Mouse (Mus musculus): ENCODE measurements around the gene Dnaja1.
A peak's percentile ranks its signal among the peaks of the same experiment; 100 is the strongest.

Gene Dnaja1

DNA sequence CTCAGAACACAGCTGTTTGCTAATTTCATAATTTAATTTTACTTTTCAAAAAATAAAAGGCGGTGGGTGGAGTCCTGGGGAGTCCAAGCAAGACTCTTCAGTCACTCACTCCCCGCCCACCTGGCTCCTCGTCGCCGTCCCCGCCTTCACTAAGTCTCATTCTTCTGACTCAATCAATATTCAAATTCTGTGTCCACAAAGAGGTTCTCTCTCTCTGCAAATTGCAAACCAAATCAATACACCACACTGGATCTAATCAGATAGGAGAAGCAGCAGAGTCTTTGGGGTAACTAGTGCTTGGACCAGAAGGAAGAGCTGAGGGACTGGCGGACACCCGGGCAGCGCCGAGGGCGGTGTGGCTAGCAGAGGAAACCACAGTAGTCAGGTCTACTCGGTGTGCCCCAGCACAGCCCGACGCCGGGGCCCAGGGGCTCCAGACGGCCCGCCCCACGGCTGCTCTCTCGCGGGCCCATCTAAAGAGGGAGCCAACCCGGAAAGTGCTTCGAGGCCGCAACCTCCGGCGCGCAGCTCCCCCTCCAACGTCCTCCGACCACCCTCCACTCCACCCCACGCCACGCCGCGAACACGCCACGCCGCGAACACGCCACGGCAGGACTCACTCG is 35.3 kb downstream of the Dnaja1 start:
- DNase-seq (ENCODE audit: low spot score): no peak

DNA sequence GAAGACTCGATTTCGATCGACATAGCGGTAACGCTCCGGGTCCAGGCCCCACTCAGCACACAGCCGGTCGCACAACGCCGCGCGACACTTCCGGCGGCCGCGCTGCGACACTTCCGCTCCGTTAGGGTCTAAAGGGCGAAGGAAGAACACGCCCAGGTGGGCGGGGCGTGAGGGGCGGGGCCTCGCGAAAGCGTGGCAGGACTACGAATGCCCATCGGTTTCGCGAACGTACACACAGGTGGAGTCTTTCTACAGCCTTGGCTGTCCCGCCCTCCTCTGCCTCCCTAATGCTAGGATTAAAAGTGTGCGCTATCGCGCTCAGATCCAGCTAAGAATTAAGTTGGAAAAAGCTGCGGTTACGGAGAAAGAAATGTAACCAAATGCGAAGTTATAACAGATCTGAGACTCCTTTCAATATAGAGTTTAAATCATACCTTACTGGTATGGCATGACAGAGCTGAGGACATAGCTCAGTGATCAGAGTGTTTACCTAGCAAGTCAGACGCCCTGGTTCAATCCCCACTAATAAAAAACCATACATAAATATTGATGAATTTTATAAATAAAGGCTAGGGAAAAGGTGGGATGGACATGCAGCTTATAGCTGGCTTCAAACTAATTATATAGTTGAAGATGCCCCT is 36.0 kb downstream of the Dnaja1 start, which contains the start of gene Smu1:
Gene Smu1 (minus strand): TSS at position 144 of the 641 bp plus-strand sequence.
- peak; percentile 97 for DNase-seq (ENCODE audit: low spot score)

DNA sequence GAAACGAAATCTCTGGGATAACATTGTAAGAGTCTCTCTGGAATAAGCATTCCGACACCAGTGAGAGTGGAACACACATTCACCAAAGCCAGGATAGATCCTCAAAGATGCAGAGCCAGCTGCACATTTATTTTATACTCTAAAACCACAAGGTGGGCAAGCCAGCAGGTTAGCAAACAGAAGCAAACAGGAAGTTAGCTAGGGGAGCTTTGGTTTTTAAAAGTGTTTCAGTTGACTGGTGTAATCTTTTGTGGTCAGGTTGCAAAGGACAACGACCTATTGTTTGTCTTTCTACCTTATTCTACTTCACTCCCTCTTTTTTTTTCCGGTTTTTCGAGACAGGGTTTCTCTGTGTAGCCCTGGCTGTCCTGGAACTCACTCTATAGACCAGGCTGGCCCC is 37.9 kb downstream of the Dnaja1 start:
- DNase-seq (ENCODE audit: low spot score): no peak

DNA sequence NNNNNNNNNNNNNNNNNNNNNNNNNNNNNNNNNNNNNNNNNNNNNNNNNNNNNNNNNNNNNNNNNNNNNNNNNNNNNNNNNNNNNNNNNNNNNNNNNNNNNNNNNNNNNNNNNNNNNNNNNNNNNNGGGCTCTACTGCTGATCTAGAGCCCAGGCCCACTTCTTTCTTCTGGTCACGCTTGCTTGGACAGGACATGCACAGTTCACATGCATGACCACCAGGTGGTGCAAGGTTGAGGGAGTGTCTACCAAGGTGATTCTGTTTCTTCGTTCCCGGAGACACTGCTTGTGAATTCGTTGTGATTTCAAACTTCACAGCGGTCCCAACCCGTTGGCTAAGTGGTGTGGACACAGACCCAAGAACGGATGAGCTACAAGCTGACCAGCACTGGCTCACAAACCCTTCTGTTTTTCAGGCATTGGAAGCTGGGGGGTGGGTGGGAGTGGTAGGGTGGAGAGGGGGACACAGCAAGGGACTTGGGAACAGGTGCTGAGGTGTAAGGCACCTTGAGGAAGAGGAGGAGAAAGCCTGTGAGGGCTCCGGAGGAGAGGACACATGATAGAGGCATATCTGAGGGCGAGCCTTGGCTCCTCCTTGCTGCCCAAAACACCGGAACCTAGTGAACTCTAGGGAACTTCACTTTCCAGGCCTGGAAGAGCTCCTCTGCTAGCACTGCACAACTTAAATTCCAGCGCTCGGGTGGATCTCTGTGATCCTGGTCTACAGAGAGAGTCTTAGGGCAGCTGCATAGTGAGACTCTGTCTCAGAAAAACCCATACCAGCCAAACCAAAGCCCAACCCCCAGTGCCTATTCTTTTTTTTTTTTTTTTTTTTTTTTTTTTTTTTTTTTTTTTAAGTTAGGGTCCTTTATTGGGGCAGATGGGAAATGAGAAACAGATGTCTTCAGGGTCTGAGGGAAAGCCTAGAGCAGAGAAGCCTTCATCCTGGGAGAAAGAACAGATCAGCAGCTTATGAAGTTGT is 52.6 kb downstream of the Dnaja1 start:
- peak; percentile 87 for DNase-seq (ENCODE audit: low spot score)

DNA sequence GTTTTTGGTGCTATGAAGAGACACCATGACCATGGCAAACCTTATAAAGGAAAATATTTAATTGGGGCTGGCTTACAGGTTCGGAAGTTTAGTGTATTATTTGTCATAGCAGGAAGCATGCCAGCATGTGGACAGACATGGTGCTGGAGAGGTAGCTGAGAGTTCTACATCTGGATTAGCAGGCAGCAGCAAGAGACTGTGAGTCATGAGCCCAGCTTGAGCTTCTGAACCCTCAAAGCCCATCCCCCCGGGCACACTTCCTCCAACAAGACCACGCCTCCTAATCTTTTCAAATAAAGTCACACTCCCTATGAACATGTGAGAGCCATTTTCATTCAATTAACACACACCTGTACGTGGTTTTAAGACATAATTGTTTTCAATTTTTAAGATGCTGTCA is 54.5 kb downstream of the Dnaja1 start:
- peak; percentile 51 for DNase-seq (ENCODE audit: low spot score)

DNA sequence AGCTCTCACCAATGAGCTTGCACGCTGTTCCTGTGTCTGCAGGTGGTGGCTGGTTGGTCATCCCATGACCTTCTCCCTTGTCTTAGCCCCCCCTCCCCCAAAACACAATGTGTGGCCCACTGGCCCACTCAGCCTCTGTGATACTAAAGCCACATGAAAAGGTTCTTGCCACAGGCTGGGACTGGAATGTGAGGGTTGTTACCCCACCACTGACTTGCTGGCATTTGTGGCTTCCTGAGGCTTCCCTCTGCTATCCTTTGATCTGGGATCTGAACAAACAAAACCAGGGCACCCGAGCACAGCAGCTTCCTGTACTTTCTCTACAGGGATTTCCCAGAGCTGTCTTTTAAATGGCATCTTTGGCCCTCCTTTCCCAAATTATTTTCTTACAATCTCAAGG is 55.2 kb downstream of the Dnaja1 start:
- DNase-seq (ENCODE audit: low spot score): no peak

DNA sequence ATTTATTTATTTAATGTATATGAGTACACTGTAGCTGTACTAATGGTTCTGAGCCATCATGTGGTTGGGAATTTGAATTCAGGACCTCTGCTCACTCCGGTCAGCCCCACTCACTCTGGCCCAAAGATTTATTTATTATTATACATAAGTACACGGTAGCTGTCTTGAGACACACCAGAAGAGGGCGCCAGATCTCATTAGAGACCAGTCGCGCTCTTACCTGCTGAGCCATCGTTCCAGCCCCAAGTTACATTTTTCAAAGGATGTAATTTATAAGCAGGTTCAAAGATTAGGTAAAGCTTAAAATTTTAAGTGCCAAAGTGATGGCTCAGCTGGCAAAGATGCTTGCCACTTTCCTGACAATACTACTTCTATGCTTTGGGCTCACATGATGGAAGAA is 56.7 kb downstream of the Dnaja1 start:
- peak; percentile 13 for DNase-seq (ENCODE audit: low spot score)

DNA sequence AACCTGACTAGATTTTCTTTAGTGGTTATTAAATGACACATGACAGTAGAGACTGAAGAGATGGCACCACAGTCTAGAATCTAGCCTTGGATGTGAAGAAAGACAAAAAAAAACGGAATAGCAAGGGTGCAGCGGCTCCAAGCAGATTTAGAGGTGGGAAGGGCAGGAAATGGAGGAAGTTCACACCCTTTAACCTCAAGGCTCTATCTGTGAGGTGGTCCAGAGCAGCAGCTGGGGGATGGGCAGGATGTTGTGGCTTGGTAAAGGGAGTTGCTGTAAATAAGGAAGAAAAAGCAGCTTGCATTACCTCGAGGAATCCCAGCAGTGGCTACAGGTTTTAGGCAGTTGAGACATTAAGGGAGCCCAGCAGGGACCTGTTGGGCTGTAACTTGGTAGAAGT is 59.2 kb downstream of the Dnaja1 start:
- DNase-seq (ENCODE audit: low spot score): no peak

DNA sequence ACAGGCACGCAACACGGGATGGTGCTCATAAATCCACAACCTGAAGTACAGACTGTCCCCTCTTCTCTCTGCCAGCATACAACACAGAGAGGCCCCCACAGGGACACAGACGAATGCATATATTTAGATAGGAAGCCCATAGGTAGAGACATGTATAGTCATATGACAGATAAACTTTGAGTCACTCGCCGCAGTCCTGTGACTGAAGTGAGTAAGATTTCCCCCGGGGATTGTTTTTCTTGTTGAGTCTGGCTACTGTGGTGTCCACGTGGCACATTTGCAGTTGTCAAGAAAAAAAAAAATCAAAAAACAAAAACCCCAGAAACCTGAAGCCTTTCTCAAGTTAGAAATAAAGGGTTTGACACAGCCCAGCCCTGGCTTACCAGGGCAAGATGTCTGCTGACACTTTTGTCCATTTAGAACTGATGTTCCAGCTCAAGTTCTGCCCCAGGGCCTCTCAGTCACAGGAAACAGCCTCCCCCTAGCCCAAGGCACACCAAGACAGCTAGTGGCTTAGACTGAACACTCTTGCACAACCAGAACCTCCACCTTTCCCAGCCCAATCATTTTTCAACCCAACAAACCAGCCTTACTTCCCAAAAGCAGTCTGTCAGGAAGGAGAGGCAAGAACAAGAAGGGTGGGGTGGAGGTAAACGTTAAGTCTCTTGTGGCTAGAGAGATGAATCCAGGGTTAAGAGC is 60.0 kb downstream of the Dnaja1 start:
- no peak for DNase-seq (ENCODE audit: low spot score)

DNA sequence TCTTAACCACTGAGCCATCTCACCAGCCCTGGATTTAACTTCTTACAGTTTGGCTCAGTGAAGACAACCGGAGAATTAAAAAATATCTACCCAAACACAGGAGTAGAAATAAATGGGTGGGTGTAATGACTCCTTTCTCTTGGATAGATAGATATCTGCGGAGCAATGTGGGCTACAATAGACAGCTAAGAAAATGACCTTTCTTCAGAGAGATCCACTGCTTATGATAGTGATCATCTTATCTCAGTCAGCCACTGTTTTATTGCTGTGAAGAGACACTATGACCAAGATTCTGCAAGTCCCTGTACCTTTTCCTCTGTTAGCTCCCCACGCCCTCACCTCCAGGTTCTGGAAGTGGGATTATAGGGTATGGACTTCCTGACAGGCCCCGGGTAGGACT is 61.1 kb downstream of the Dnaja1 start:
- DNase-seq (ENCODE audit: low spot score): no peak

DNA sequence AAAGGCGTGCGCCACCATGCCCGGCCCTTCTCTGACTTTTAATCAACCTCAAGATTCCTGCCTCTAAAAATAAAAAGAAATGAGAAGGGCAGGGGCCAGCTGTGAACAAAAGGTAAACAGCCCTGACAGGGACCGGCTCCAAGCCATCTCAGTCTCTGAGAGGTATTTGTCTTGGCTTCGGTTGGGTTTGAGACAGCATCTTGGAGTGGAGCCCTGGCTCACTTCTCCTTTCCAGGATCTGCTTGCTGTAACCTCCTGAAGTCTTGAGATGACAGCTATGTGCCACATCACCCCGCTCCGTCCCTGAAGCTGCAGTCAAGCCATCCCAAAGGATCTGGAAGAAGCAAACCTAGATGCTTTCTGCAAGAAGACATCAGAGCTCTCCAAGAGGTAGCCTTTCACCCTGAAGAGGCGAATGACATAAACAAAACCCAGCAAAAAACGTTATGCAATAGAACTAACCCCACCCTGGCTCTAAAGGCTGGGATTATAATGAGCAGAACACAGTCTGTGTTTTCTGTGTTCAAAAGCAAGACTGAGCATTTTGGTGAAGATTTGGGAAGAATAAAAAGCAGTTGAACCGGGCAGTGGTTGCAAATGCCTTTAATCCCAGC is 62.7 kb downstream of the Dnaja1 start:
- DNase-seq (ENCODE audit: low spot score): peak; percentile 57

DNA sequence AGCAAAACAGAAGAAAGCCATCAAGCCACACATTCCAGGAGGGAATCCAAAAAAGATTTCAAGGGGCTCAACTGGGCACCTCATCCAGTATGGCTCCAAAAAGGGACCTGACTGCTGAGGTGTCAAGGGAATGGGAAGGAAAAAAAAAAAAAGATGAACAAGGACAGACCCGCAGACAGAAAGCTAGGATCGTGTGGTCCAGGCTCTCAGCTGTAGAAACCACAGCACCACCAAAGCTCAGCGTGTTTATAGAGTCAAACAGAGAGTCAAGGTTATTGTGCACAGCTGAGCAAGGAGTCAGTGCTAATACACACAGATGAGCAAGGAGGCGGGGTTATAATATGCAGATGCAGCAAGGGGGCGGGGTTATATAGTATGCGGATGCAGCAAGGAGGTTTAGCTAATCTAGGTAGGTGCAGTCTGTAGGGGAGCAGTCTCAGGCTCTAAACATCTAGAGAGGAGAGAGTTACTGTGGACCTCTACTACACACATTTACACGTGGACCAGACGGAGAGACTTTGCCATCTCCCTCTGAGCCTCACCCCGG is 63.7 kb downstream of the Dnaja1 start:
- DNase-seq (ENCODE audit: low spot score): no peak

DNA sequence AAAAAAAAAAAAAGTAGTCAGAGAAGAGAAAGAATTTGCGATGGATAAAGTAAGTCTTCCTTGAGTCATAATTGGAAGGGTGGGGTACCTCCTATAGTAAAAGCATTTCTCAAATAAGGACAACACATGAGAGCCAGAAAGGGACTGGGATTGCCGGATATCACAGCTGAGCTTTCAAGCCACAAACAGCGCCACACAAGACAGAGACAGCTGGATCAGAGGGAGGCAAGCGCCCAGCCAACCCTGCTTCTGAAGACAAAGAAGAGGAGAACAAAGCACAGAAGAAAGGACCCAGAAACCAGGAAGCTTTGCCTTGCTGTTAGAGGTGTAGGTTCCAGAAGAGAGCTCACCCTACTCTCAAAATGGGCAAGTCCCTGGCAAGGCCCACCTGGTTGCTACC is 64.6 kb downstream of the Dnaja1 start:
- no peak for DNase-seq (ENCODE audit: low spot score)

Measured in urinary bladder, postnatal 14 days (tissue).